Mouse (Mus musculus) adrenal gland, adult 2 months (tissue): ENCODE results near the gene Acss3. TPM values are rescaled to one million over a fixed set of nuclear protein-coding genes. Genes with fewer than 3 reads are reported as not detected.

Experiments
- DNase-seq: peaks from one replicate; pipeline ENCODE4 v3.0.0; 2021
- long read RNA-seq: library from polyadenylated mRNA; stranded (forward); transcript quantifications from one replicate; pipeline ENCODE4 v2.0.0, GENCODE M21; 2021
- polyA plus RNA-seq: library from polyadenylated mRNA; depleted of rRNA; stranded (reverse); fragments of >200 nt; gene quantifications from 2 replicates; pipeline ENCODE4 v1.2.3, GENCODE M21; 2012; rRNA removed
- total RNA-seq, 2 experiments: library from RNA; stranded (reverse); gene quantifications; 2 replicates each; pipeline ENCODE4 v1.2.3; 2021

The Acss3 gene
- 10 to 100 TPM; 28.3 to 42.5 TPM for total RNA-seq
- polyA plus RNA-seq, result 1.4 and 1.6 TPM in 2 replicates
- long read RNA-seq, full-length matches to known transcripts, result 16 of 32 reads
- long read RNA-seq, partial matches to known transcripts, result 13 of 32 reads
- long read RNA-seq, other reads (novel, unspliced or antisense), result 3 of 32 reads

- peak; percentile 61 for DNase-seq
These were observed at the start of gene Acss3 for GRCm38 (mm10) chr10:107123529-107124335. Gene Acss3, minus strand, starts transcription at chr10:107123668.

GRCm38 (mm10) chr10:107172003-107172689, 48.7 kb upstream of the Acss3 start:
- no peak for DNase-seq

GRCm38 (mm10) chr10:107166486-107166885, 43.0 kb upstream of the Acss3 start:
- no peak for DNase-seq

GRCm38 (mm10) chr10:107148759-107149158, 25.3 kb upstream of the Acss3 start:
- no peak for DNase-seq

GRCm38 (mm10) chr10:107144016-107144415, 20.5 kb upstream of the Acss3 start:
- no peak for DNase-seq

GRCm38 (mm10) chr10:107142910-107143309, 19.4 kb upstream of the Acss3 start:
- DNase-seq, result no peak

- peak; percentile 12 for DNase-seq
These were observed 532 bp downstream of the Acss3 start for GRCm38 (mm10) chr10:107122744-107123528.

- no peak for DNase-seq
These were observed 2.2 kb downstream of the Acss3 start for GRCm38 (mm10) chr10:107121301-107121700.

- no peak for DNase-seq
These were observed 4.3 kb downstream of the Acss3 start for GRCm38 (mm10) chr10:107119135-107119534.

GRCm38 (mm10) chr10:107116709-107117267, 6.7 kb downstream of the Acss3 start:
- peak; percentile 17 for DNase-seq

GRCm38 (mm10) chr10:107115930-107116642, 7.4 kb downstream of the Acss3 start:
- DNase-seq, result no peak

GRCm38 (mm10) chr10:107115121-107115520, 8.3 kb downstream of the Acss3 start:
- no peak for DNase-seq

- no peak for DNase-seq
These were observed 29.0 kb downstream of the Acss3 start for GRCm38 (mm10) chr10:107094452-107094851.

GRCm38 (mm10) chr10:107053846-107054624, 69.4 kb downstream of the Acss3 start:
- DNase-seq, result no peak

- no peak for DNase-seq
These were observed 73.0 kb downstream of the Acss3 start for GRCm38 (mm10) chr10:107050489-107050888.

GRCm38 (mm10) chr10:107042656-107043055, 80.8 kb downstream of the Acss3 start:
- DNase-seq, result no peak

GRCm38 (mm10) chr10:107040837-107041236, 82.6 kb downstream of the Acss3 start:
- DNase-seq, result no peak

- DNase-seq, result no peak
These were observed 83.1 kb downstream of the Acss3 start for GRCm38 (mm10) chr10:107040378-107040777.

- DNase-seq, result peak; percentile 44
These were observed 84.3 kb downstream of the Acss3 start for GRCm38 (mm10) chr10:107039211-107039610.

- no peak for DNase-seq
These were observed 99.2 kb downstream of the Acss3 start for GRCm38 (mm10) chr10:107024254-107024653.
